Mouse (Mus musculus) stomach, embryonic 14.5 days (tissue): Measurements from ENCODE around the gene Tlx1. TPM values are rescaled to one million over a fixed set of nuclear protein-coding genes. Genes with fewer than 3 reads are reported as not detected.
A peak's percentile ranks its signal among the peaks of the same experiment; 100 is the strongest.

Source experiments
- ATAC-seq: fragments of 200-750 bp; cut with Nextera tagmentation; 2 replicates; pipeline ENCODE4 v1.8.0; 2017; ENCODE audit warnings: low read depth, moderate TSS enrichment; ENCODE audit not compliant: insufficient number of reproducible peaks, insufficient read depth, low FRiP score
- H3K27ac ChIP-seq: fragments of 300-500 bp; sonication (generic); 2 replicates; pipeline ENCODE4 v1.5.1; 2014; ENCODE audit warnings: mild to moderate bottlenecking, low read length, moderate library complexity, mixed read lengths
- H3K27me3 ChIP-seq: fragments of 300-500 bp; sonication (generic); 2 replicates; pipeline ENCODE4 v1.6.1; 2014; ENCODE audit warnings: low read length, control low read depth, mixed read lengths; ENCODE audit not compliant: control insufficient read depth, insufficient read depth
- H3K36me3 ChIP-seq: fragments of 300-500 bp; sonication (generic); 2 replicates; pipeline ENCODE4 v1.6.1; 2014; ENCODE audit warnings: mild to moderate bottlenecking, control low read depth, low read length, moderate library complexity, mixed read lengths; ENCODE audit not compliant: control insufficient read depth, insufficient read depth
- H3K4me1 ChIP-seq: fragments of 300-500 bp; sonication (generic); 2 replicates; pipeline ENCODE4 v1.6.1; 2014; ENCODE audit warnings: low read length, control low read depth, mixed read lengths; ENCODE audit not compliant: control insufficient read depth, insufficient read depth
- H3K4me2 ChIP-seq: fragments of 300-500 bp; sonication (generic); replicated peaks from 2 replicates; pipeline ENCODE4 v1.6.1; 2014; ENCODE audit warnings: low read depth, low read length, control low read depth
- H3K4me3 ChIP-seq: fragments of 300-500 bp; sonication (generic); 2 replicates; pipeline ENCODE4 v1.5.1; 2014; ENCODE audit warnings: low read depth, low read length, control low read depth
- H3K9ac ChIP-seq: fragments of 300-500 bp; sonication (generic); replicated peaks from 2 replicates; pipeline ENCODE4 v1.6.1; 2014; ENCODE audit warnings: low read depth, mild to moderate bottlenecking, control low read depth, low read length, moderate library complexity, mixed read lengths
- H3K9me3 ChIP-seq: fragments of 300-500 bp; sonication (generic); 2 replicates; pipeline ENCODE4 v1.6.1; 2016; ENCODE audit warnings: low read depth, low read length, control low read depth; ENCODE audit not compliant: control insufficient read depth
- WGBS: fragments of 180-500 bp; shearing (Covaris S2); extraction: QIAGEN DNeasy Blood & Tissue Kit; methylation state at CpG from one replicate; pipeline ENCODE4 v1.1.7; 2014; 5-methylcytosine and 5-hydroxymethylcytosine counted together
- polyA plus RNA-seq: library from polyadenylated mRNA; unstranded; fragments of >200 nt; fragmentation: Nextera tagmentation; extraction: Ambion mirVana; gene quantifications from 2 replicates; pipeline ENCODE4 v1.2.1, GENCODE M21; 2014

Tlx1 gene
- polyA plus RNA-seq, result 0.12 and 0.86 TPM in 2 replicates

GRCm38 (mm10) chr19:45150490-45151181, at the start of gene Tlx1:
Gene Tlx1 (plus strand): TSS chr19:45150680.
- H3K27me3 ChIP-seq, result peaks cover 84% of the 10 kb centered on the region
- no peaks in the 10 kb centered on the region for H3K36me3 ChIP-seq
- H3K9ac ChIP-seq, result peak within 1 kb of the TSS; percentile 28; the same call in 1 of the 2 replicates
- H3K27ac ChIP-seq, result peak within 1 kb of the TSS; percentile 77
- peak within 1 kb of the TSS; percentile 34 for H3K4me2 ChIP-seq
- H3K4me3 ChIP-seq, result peak within 1 kb of the TSS; percentile 28
- WGBS, result under 1% methylated on average over 61 of the region's 61 CpGs
- H3K9me3 ChIP-seq, result no peaks in the 10 kb centered on the region
- ATAC-seq, result peak; percentile 37; the same call in 1 of the 2 replicates
- H3K4me1 ChIP-seq, result peaks cover 9% of the 10 kb centered on the region

GRCm38 (mm10) chr19:45105591-45105990, 44.9 kb upstream of the Tlx1 start:
- no peaks in the 10 kb centered on the region for H3K36me3 ChIP-seq
- peaks cover 11% of the 10 kb centered on the region; the same call in 1 of the 2 replicates for H3K27me3 ChIP-seq
- H3K4me3 ChIP-seq, result no peak overlapping the region
- WGBS, result 29% methylated on average over 1 of the region's 1 CpGs
- no peak overlapping the region for H3K9ac ChIP-seq
- no peak overlapping the region for H3K4me2 ChIP-seq
- H3K4me1 ChIP-seq, result no peaks in the 10 kb centered on the region
- no peaks in the 10 kb centered on the region for H3K9me3 ChIP-seq
- ATAC-seq, result no peak
- no peak overlapping the region for H3K27ac ChIP-seq

- H3K4me1 ChIP-seq, result no peaks in the 10 kb centered on the region
- H3K4me3 ChIP-seq, result no peak overlapping the region
- H3K9me3 ChIP-seq, result no peaks in the 10 kb centered on the region
- H3K4me2 ChIP-seq, result no peak overlapping the region
- H3K36me3 ChIP-seq, result no peaks in the 10 kb centered on the region
- peak; percentile 2; the same call in 1 of the 2 replicates for ATAC-seq
- H3K9ac ChIP-seq, result no peak overlapping the region
- no peak overlapping the region for H3K27ac ChIP-seq
- WGBS, result 35% methylated on average over 6 of the region's 6 CpGs
- H3K27me3 ChIP-seq, result 0 out of 2 replicates have a peak, but pooled peaks cover 11% of the 10 kb centered on the region
Measured at GRCm38 (mm10) chr19:45106689-45107088, 43.8 kb upstream of the Tlx1 start.

- H3K36me3 ChIP-seq, result no peaks in the 10 kb centered on the region
- ATAC-seq, result no peak
- H3K9ac ChIP-seq, result no peak overlapping the region
Measured at GRCm38 (mm10) chr19:45110681-45111080, 39.8 kb upstream of the Tlx1 start.

GRCm38 (mm10) chr19:45112444-45112843, 38.0 kb upstream of the Tlx1 start:
- H3K9ac ChIP-seq, result no peak overlapping the region
- H3K36me3 ChIP-seq, result no peaks in the 10 kb centered on the region
- no peak overlapping the region for H3K4me3 ChIP-seq
- no peak overlapping the region for H3K27ac ChIP-seq
- peaks cover 5% of the 10 kb centered on the region; the same call in 1 of the 2 replicates for H3K4me1 ChIP-seq
- no peaks in the 10 kb centered on the region for H3K9me3 ChIP-seq
- WGBS, result 84% methylated on average over 6 of the region's 6 CpGs
- no peak overlapping the region for H3K4me2 ChIP-seq
- no peak for ATAC-seq
- no peaks in the 10 kb centered on the region for H3K27me3 ChIP-seq

More at GRCm38 (mm10) chr19:45110681-45111080, 39.8 kb upstream of the Tlx1 start:
- no peak overlapping the region for H3K27ac ChIP-seq
- H3K9me3 ChIP-seq, result no peaks in the 10 kb centered on the region
- WGBS, result 65% methylated on average over 8 of the region's 8 CpGs
- no peak overlapping the region for H3K4me3 ChIP-seq
- no peak overlapping the region for H3K4me2 ChIP-seq
- no peaks in the 10 kb centered on the region for H3K27me3 ChIP-seq
- peaks cover 5% of the 10 kb centered on the region; the same call in 1 of the 2 replicates for H3K4me1 ChIP-seq

GRCm38 (mm10) chr19:45113791-45114460, 36.6 kb upstream of the Tlx1 start:
- peaks cover 5% of the 10 kb centered on the region; the same call in 1 of the 2 replicates for H3K4me1 ChIP-seq
- H3K4me3 ChIP-seq, result no peak overlapping the region
- no peak overlapping the region for H3K4me2 ChIP-seq
- ATAC-seq, result peak; percentile 51; the same call in 1 of the 2 replicates
- no peak overlapping the region for H3K9ac ChIP-seq
- WGBS, result 5% methylated on average over 18 of the region's 18 CpGs
- H3K27me3 ChIP-seq, result no peaks in the 10 kb centered on the region
- H3K36me3 ChIP-seq, result no peaks in the 10 kb centered on the region
- no peak overlapping the region for H3K27ac ChIP-seq
- H3K9me3 ChIP-seq, result no peaks in the 10 kb centered on the region

GRCm38 (mm10) chr19:45114772-45115171, 35.7 kb upstream of the Tlx1 start:
- Histone ChIP-seq H3K4me3 (no peak overlapping the region), H3K36me3 (no peaks in the 10 kb centered on the region), H3K4me2 (no peak overlapping the region), H3K9ac (no peak overlapping the region), H3K27ac (no peak overlapping the region), H3K27me3 (no peaks in the 10 kb centered on the region), H3K9me3 (no peaks in the 10 kb centered on the region), H3K4me1 (peaks cover 5% of the 10 kb centered on the region; the same call in 1 of the 2 replicates)
- peak; percentile 55; the same call in 1 of the 2 replicates for ATAC-seq
- WGBS, result 34% methylated on average over 3 of the region's 3 CpGs

GRCm38 (mm10) chr19:45116798-45117197, 33.7 kb upstream of the Tlx1 start:
- WGBS, result 53% methylated on average over 1 of the region's 1 CpGs
- no peak for ATAC-seq

More at GRCm38 (mm10) chr19:45116798-45117197, 33.7 kb upstream of the Tlx1 start:
- Histone ChIP-seq H3K27ac (no peak overlapping the region), H3K4me3 (no peak overlapping the region), H3K9ac (no peak overlapping the region), H3K36me3 (no peaks in the 10 kb centered on the region), H3K27me3 (no peaks in the 10 kb centered on the region), H3K4me1 (peaks cover 5% of the 10 kb centered on the region; the same call in 1 of the 2 replicates), H3K9me3 (no peaks in the 10 kb centered on the region), H3K4me2 (no peak overlapping the region)
